Mouse (Mus musculus): Measurements from ENCODE around the gene Bco1. TPM values are rescaled to one million over a fixed set of nuclear protein-coding genes. Genes with fewer than 3 reads are reported as not detected.
A peak's percentile ranks its signal among the peaks of the same experiment; 100 is the strongest.

Gene Bco1
- total RNA-seq, 1 experiment from 2014 or later = 2.4 TPM

DNA sequence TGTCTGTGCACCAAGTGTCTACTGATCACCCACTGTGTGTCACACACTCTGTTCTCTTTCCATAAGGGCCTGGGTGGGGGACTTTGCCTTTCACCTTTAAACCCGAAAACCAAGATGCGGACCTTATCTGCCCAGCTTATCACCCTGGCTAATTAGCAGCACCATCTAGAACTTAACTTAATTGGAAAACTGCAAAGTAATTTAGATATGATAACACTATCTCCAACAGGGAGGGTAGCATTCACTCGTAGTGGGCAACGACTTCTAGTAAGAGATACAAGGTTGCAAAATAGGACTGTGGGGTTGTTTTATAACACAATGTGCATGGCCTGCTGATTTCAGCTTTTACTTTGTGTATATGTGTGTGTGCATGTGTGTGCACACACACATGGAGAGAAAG is 5.9 kb upstream of the Bco1 start:
- DNase-seq = no peak

DNA sequence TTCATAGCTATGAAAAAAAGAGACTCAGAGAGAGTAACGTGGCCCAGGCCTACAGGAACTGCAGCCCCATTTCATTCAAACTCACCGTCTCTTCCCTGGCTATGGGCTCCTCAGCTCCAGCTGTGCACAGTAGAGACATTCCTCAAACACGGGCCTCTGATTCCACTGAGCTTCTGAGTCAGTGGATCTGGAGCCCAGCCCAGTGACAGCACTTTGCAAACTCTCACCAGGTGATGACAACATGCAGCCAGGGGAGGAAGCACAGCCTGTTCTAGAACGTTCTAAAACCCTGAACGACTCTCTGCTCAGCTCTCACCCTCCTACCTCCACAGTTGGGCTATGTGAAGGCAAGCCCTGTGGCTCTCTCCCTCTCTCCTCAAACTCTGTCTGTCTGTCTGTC is 1.6 kb upstream of the Bco1 start:
- DNase-seq = peak; percentile 67

DNA sequence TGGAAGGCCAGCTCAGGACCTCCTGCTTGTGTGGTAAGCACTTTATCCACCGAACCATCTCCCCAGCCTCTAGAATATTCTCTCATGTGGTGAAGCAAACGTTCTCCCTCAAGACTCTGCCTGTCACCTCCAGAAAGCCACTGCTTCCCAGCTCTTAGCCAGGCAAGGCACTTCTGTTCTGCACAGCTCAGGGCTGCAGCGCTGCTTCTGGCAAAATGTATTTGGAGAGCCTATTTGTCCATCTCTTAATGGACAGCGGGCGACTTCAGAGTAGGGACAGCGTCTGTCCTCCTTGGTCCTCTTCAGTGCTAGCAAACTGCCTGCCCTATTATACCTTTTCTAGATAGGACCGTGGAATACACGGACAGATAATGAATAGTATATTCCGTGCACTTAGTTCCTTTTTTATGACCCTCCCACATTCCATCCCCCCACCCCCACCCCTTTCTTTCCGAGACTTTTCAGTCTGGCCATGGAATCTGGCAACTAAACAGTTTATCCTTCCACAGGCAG is 1.5 kb downstream of the Bco1 start:
- DNase-seq = no peak

DNA sequence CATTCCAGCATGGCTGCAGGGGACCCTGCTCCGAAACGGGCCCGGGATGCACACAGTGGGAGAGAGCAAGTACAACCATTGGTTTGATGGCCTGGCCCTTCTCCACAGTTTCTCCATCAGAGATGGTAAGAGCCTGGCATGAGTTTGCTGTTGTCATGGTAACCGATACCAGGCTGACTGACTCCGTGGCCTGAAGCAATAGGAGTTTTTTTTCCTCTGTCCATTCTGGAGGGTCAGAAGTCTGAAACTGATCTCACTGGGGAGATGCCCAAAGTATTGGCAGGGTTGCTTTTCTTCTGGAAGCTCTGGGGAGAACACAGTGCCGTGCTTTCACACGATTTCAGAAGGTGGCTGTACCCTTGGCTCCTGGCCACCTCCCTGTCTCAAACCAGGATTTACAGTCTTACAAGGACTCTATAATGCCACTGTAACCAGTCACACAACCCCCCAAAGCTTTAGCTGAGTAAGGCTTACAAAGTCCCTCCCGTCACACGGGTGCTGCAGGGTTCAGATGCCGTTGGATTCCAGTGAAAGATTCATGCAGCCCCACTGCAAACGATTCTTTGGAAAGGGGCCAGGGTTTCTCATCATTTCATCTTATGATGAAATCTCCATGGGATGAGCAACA is 2.0 kb downstream of the Bco1 start:
- peak; percentile 49 for DNase-seq

DNA sequence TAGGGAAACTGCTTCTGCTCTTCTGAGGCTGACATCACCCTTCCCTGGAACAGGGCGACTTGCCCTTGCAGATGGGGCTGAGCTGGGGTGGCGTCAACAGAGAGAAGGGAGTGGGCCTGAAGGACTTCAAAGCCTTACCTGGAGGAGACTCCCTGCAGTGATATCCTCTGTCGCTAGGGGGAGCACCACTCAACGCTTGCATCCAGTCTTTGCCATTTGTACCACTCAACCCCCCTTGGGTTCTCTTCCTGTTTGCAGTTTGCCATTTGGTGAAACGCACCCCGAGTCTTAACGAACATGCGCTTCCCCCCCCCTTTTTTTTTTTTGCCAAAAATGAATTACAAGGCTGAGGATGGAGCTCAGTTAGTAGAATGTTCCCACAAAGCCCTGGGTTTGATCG is 11.9 kb downstream of the Bco1 start:
- peak; percentile 71 for DNase-seq

DNA sequence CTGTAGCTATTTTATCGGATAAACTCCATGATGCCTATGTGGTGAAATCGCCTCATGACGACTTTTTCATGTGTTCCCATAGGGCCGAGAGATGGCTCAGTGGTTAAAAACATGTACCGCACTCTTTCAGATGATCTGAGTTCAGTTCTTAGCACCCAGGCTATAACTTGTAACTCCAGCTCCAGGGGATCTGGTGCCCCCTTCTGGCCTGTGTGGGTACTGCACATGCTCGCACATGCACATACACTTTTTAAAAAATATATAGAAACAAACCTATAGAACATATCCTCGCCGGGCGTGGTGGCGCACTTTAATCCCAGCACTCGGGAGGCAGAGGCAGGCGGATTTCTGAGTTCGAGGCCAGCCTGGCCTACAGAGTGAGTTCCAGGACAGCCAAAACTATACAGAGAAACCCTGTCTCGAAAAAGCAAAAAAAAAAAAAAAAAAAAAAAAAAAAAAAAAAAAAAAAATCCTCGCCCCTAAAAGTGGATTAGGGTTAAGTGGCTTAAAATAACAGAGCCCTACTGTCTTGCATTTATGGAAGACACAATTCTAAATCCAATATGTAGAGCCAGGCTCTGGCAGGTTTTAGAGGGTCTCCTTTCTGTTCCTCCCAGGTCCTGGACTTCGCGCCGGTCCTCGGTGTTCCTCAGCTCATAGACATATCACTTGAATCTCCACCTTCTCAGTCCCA is 13.5 kb downstream of the Bco1 start:
- no peak for DNase-seq

DNA sequence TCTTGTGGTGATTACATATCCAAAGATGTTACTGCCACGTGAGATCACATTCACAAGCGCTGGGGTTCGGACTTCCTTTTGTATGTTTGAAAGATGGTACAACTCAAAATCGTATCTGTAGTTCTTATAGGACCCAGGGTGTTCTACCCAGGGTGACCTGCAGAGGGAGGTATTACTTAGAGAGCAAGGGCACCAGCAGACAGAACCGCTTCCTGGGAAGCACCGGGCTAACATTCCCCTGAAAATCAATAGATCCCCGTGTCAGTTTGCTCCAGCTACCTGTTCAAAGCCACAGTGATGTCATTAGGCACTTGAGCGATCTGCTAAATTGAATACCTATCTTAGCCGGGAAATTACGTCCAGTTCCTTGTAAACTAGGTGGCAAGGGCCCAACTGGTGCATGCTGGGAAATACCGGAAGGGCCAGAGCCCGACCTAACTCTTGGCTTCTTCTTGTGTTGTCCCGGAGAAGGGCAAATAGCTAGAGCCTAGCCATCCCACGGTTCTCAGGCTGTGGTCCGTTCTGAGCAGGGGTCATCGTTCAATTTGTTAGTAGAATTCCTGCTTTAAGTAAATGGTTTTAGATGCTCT is 14.2 kb downstream of the Bco1 start:
- peak; percentile 85 for DNase-seq

DNA sequence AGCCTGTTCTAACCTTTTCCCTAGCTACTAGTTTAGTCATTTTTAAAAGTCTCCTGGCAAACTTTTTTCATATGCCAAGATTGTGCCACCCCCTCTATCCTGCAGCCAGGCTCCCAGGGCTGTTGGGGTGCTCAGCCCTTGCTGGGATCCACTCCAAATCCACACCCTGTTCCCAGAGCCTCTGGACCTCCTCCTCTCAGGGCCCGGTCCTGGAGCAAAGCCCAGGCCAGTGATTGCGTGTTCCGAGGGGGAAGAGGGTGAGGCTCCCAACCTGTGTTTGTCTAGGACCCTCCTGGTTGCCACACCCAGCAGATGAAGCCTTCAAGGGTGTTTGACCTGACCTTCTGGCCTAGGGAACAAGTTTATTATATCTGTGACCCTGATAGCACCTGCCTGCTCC is 16.0 kb downstream of the Bco1 start:
- no peak for DNase-seq

DNA sequence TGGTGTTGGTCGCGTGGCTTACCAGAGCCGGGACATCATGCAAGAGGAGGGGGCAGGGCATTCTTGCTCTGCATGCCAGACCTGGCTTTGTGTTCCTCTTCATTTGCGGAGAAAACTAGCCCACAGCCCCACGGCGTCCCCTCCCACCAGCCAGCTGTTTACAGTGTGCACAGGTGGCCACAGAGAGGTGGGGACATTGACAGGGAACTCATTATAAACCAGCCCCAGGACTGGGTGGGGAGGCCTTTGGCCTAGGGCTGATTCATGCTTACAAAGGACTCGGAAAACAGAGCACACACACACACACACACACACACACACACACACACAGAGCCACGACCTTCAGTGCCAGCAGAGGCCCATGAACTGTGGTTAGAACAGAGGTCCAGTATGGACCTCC is 16.6 kb downstream of the Bco1 start:
- peak; percentile 35 for DNase-seq

DNA sequence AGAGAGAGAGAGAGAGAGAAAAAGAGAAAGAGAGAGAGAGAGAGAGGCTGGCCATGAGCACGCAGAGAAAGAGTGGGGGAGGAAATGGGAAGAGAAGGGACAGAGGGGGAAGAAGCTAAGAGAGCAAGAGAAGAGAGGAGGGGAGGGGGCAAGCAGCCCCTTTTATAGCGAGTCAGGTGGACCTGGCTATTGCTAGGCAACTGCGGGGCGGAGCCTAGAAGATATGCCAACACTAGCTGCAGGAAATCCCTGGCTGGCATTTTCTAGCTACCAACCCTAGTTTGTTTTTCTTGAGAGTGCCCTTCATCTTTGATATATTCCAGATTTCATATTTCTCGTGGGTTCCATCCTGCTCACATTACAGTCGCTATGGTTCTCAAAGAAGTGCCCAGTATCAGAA is 19.4 kb downstream of the Bco1 start:
- no peak for DNase-seq

DNA sequence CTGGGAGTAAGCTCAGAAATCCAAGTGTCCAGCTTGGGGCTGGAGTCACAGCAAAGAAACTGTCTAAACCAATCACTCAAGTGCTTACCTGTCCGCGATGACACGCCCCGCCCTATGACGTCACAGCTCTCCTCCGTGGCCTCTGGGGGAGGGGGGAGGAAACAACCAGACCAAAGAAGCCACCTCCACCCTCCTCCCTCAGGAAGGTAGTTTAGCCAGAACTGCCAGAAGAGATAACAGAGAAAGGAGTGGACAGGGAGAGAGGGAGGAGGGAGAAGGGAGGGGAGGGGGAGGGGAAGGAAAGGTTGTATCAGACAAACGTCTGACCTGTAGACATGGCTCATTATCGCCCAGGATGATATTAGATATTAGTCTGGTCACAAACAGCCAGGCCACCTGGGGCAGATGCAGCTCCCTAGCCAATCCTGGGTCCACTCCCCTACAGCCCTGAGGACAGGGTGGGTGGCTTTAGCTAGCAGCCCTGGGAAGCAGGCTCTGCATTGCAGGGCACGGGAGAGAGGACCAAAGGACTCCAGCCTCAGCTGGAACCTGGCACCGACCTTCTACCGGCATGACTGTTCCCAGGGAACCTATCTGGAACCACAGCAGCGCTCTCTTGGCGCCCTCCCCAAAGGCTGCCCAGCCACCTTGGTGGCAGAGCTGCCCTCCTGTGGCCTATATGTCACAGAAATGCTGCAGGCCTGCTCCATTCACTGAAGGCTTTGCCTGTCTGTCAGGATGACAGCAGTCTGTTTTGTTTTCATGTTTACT is 20.2 kb downstream of the Bco1 start:
- DNase-seq = peak; percentile 47

DNA sequence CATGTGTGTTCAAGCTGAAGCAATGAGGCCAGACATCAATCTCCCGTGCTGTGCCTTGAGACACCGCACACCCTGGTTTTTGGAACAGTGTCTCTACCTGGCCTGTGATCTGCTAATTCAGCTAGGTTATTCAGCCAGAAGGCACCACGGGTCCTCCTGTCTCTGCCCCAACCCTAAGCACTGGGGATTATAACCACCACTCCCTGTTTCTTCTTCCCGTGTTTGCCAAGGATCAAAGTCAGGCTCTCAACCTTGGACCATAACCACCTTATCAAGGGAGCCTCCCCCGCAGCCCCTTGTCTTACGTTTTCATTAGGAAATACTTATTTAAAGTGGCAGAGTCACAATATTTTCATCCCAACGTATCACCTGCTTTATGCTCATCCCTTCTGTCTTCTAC is 20.9 kb downstream of the Bco1 start:
- DNase-seq = no peak

DNA sequence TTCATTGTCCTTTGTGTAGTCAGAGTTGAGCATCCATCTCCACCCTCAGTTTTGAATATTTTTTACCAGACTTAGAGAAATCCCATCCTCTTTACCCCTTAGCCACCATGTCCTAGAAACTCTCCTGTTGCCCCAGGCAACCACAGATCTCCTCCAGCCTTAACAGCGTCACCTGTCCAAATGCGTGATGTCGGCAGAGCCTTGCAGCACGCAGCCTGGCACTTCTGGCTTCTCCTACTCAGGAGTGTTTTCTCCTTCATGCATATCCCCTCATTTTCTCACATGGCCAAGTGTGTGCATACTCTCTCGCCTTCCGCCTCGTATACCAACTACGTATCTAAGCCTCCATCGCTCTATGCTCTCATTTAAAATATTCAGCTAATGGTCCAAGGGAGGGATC is 22.8 kb downstream of the Bco1 start:
- no peak for DNase-seq

DNA sequence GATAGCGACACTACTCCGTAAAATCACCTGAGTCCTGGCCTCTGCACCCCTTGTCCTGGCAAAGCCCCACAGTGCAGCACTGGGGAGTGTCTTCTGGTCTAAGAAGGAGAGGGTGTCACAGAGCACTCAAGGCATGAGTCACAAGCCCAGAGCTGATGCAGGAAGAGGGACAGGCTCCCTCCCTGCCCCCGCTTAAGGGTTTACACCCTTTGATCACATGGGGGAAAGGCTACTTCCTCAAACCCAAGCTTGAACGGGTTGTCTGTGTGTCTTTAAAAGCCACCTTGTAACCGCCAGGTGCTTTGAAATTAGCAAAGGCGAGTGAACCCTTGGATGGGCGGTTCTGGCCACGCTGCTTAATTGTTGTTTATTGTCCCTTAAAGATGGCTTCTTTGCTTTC is 25.6 kb downstream of the Bco1 start:
- DNase-seq = no peak

DNA sequence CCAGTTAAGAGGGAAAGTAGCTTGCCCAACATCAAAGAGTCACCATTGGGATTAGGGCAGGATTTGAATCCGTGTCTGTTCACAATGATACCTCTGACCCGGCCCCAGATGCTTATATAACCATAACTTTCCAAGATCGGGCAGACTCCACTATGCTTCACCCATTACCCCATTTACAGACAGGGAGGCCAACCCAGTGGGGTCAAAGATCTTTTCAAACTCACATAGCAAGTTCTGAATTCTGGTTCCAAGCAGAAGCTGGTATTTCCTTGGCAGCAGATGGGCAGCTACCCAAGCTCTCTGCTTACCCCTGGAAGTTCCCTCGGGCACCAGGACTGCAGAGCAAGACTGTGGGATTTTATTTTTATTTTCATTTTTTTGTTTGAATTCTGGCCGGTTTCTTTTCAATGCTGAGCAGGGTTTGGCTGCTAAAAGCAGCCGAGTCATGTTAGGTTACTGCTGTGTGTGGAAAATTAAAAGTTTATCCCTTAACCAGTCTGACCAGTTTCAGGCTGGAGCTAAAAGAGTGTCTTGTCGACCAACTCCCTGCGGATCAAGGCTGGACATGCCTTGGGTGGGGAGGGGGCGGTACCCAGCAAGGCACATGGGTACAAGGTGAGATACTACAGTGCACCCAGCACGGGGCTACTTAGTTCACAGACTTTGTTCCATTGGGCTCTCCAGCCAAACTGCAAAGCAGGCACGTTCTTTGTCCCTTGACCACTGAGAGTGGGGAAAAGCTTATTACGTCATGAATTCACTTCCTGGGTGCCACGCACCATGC is 28.4 kb downstream of the Bco1 start:
- DNase-seq = no peak

DNA sequence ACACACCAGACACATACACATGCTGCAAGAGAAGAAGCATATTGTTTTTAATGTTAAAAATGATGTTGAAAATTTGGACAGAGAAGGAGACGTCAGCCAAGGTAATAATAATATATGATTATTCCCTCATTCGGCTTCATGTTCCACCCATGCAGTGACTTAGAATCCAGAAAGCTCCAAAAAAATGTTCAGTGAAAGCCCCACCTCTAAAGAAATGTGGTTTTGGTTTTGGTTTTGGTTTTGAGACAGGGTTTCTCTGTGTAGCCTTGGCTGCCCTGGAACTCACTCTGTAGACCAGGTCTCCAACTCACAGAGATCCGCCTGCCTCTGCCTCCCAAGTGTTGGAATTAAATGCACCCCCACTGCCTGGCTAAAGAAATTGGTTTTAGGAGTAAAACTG is 30.2 kb downstream of the Bco1 start:
- no peak for DNase-seq

DNA sequence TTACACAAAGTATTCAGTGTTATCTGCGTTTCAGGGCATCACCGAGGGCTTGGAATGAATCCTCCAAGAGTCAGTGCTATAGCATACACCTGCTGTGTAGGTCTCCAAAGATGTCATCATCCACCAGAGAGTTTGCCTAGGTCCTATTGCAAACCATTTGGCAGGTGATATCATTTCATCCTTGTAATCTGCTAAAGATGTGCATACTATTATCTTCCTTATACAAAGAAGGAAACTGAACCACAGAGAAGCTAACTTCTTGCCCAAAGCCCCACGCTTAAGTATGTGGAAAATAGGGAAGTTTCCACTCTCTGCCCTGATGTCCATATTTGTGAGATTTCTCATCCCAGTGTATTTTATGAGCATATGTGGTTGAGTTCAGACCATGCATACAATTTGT is 30.8 kb downstream of the Bco1 start:
- DNase-seq = no peak

DNA sequence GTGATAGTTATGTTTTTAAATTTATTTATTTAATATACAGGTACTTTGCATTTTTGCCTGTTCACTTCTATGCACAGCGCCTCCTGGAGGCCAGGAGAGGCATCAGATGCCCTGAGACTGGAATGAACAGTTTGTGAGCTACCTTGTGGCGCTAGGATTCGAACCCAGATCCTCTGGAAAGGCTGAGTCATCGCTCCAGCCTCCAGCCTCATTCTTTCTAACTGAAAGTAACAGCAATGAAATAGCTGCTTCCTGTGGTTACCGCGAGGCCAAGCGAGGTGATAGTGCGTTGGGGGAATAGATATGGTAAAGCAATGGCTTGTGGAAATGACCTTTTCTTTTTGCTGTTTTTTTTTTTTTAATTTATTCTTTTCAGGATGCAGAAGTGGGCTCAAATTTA is 31.4 kb downstream of the Bco1 start:
- DNase-seq = no peak

DNA sequence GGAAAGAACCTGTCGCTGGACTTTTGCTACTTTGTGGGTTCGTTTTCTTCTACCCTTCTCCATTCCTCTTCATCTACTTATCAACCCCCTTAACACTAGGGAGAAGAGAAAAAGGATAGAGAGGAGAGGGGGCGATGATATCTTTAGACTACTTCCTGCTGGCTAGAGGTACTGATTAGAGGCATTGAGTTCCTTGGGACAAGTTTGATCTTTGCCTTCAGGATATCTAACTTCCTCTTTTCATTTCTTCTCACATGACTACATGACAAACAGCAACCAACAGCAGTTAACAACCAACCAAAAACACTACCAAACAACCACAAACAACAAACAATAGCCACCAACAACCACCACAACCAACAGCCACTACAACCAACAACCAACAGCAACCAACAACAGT is 38.0 kb downstream of the Bco1 start:
- no peak for DNase-seq

DNA sequence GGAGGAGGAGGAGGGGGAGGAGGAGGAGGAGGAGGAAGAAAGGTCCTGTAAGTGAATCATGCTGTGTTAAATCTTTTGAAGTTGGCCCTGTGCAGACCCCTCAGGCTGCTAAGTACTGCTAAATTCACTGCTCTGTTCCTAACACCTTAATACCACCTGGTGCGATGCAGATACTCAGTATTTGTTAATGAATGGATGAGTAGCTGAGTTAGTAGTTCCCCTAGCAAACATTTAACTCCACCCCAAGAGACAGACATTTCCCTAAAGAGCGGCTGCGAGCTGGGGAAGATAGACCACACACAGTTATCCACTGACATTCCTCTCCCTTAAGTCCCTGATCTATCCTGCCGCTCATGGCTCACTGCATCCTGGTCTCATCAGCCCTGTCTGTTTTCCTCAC is 40.7 kb downstream of the Bco1 start:
- no peak for DNase-seq

DNA sequence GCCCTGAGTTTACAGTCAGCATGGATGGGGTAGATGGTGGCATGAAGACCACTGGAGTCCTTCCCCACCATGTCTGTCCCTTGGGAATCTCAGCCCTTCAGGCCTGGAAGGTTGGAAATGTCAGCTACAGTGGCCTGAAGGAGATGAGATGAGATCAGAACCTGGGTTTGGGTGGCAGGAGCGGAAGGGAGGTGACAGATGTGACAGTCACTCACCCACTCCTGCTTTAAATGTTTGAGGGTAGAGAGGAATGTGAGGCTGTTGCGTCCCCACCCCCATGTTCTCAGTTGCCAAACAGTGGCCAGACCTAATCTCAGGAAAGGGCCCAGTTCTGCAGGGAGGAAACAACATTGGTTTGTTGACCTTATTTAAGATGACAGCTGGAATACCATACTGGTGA is 41.1 kb downstream of the Bco1 start:
- no peak for DNase-seq

DNA sequence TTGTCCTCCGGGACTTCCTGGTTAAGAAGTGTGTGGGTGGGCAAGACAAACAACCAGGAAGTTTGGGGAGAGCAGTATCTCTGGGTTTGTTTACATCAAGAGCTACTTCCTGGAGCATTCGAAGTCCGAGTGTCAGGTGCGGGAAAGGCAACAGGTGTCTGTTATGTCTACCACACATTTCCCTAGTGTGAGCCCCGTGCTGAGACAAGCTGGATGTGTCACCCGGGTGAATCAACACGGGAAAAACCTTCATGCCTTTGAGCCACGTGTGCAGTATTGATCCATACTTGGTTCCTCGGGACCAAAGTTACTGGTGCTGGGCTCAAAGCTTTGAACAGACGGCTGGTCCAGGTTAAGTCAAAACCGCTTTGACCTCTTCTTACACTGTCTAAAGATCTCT is 41.7 kb downstream of the Bco1 start:
- no peak for DNase-seq

All from adrenal gland, postnatal 14 days (tissue).